Mouse (Mus musculus): Measurements from ENCODE around the gene Eif4e3. TPM values are rescaled to one million over a fixed set of nuclear protein-coding genes. Genes with fewer than 3 reads are reported as not detected.

Eif4e3 gene
- polyA plus RNA-seq, 1 experiment from 2014 or later, result 19.6 TPM

GRCm38 (mm10) chr6:99654343-99654742, 12.2 kb downstream of the Eif4e3 start:
- no peak for ATAC-seq (ENCODE audit: insufficient read depth, low FRiP score, low TSS enrichment)
- Histone ChIP-seq H3K9me3 (ENCODE audit: control insufficient read depth, low read length) (no peaks in the 10 kb centered on the region), H3K4me1 (ENCODE audit: control insufficient read depth, insufficient read depth, low read length) (peaks cover 4% of the 10 kb centered on the region; the same call in 1 of the 2 replicates), H3K36me3 (ENCODE audit: control insufficient read depth, insufficient read depth, low read length) (no peaks in the 10 kb centered on the region), H3K27me3 (ENCODE audit: control insufficient read depth, insufficient read depth, low read length) (no peaks in the 10 kb centered on the region), H3K9ac (ENCODE audit: low read length) (no peak overlapping the region), H3K27ac (ENCODE audit: low read depth, low read length) (no peak overlapping the region), H3K4me3 (ENCODE audit: low read depth, low read length) (no peak overlapping the region), H3K4me2 (ENCODE audit: low read depth) (no peak overlapping the region)
- 44% methylated on average over 5 of the region's 5 CpGs for WGBS
- DNase-seq (ENCODE audit: low spot score), result no peak

GRCm38 (mm10) chr6:99652341-99652740, 14.2 kb downstream of the Eif4e3 start:
- Histone ChIP-seq H3K27me3 (ENCODE audit: control insufficient read depth, insufficient read depth, low read length) (no peaks in the 10 kb centered on the region), H3K9me3 (ENCODE audit: control insufficient read depth, low read length) (no peaks in the 10 kb centered on the region), H3K4me2 (ENCODE audit: low read depth) (no peak overlapping the region), H3K36me3 (ENCODE audit: control insufficient read depth, insufficient read depth, low read length) (no peaks in the 10 kb centered on the region), H3K4me3 (ENCODE audit: low read depth, low read length) (no peak overlapping the region), H3K4me1 (ENCODE audit: control insufficient read depth, insufficient read depth, low read length) (peaks cover 2% of the 10 kb centered on the region; the same call in 1 of the 2 replicates), H3K27ac (ENCODE audit: low read depth, low read length) (no peak overlapping the region), H3K9ac (ENCODE audit: low read length) (no peak overlapping the region)
- ATAC-seq (ENCODE audit: insufficient read depth, low FRiP score, low TSS enrichment), result no peak
- no peak for DNase-seq (ENCODE audit: low spot score)
- WGBS, result 90% methylated on average over 2 of the region's 2 CpGs

GRCm38 (mm10) chr6:99649307-99649706, 17.3 kb downstream of the Eif4e3 start:
- 63% methylated on average over 2 of the region's 2 CpGs for WGBS
- no peak overlapping the region for H3K27ac ChIP-seq (ENCODE audit: low read depth, low read length)

GRCm38 (mm10) chr6:99646344-99646743, 20.2 kb downstream of the Eif4e3 start:
- H3K27ac ChIP-seq (ENCODE audit: low read depth, low read length), result no peak overlapping the region
- H3K4me3 ChIP-seq (ENCODE audit: low read depth, low read length), result no peak overlapping the region
- DNase-seq (ENCODE audit: low spot score) (no peak), ATAC-seq (ENCODE audit: insufficient read depth, low FRiP score, low TSS enrichment) (no peak)
- WGBS, result 63% methylated on average over 10 of the region's 10 CpGs
- H3K4me1 ChIP-seq (ENCODE audit: control insufficient read depth, insufficient read depth, low read length), result no peaks in the 10 kb centered on the region
- H3K9ac ChIP-seq (ENCODE audit: low read length), result no peak overlapping the region
- no peaks in the 10 kb centered on the region for H3K36me3 ChIP-seq (ENCODE audit: control insufficient read depth, insufficient read depth, low read length)
- H3K4me2 ChIP-seq (ENCODE audit: low read depth), result no peak overlapping the region
- H3K9me3 ChIP-seq (ENCODE audit: control insufficient read depth, low read length), result no peaks in the 10 kb centered on the region
- H3K27me3 ChIP-seq (ENCODE audit: control insufficient read depth, insufficient read depth, low read length), result no peaks in the 10 kb centered on the region

More at GRCm38 (mm10) chr6:99649307-99649706, 17.3 kb downstream of the Eif4e3 start:
- Histone ChIP-seq H3K9ac (ENCODE audit: low read length) (no peak overlapping the region), H3K9me3 (ENCODE audit: control insufficient read depth, low read length) (no peaks in the 10 kb centered on the region), H3K4me1 (ENCODE audit: control insufficient read depth, insufficient read depth, low read length) (peaks cover 2% of the 10 kb centered on the region; the same call in 1 of the 2 replicates), H3K4me3 (ENCODE audit: low read depth, low read length) (no peak overlapping the region), H3K36me3 (ENCODE audit: control insufficient read depth, insufficient read depth, low read length) (no peaks in the 10 kb centered on the region), H3K4me2 (ENCODE audit: low read depth) (no peak overlapping the region), H3K27me3 (ENCODE audit: control insufficient read depth, insufficient read depth, low read length) (no peaks in the 10 kb centered on the region)
- no peak for DNase-seq (ENCODE audit: low spot score)
- no peak for ATAC-seq (ENCODE audit: insufficient read depth, low FRiP score, low TSS enrichment)

GRCm38 (mm10) chr6:99644876-99645275, 21.7 kb downstream of the Eif4e3 start:
- Histone ChIP-seq H3K27ac (ENCODE audit: low read depth, low read length) (no peak overlapping the region), H3K4me1 (ENCODE audit: control insufficient read depth, insufficient read depth, low read length) (no peaks in the 10 kb centered on the region), H3K4me3 (ENCODE audit: low read depth, low read length) (no peak overlapping the region), H3K9ac (ENCODE audit: low read length) (no peak overlapping the region), H3K36me3 (ENCODE audit: control insufficient read depth, insufficient read depth, low read length) (no peaks in the 10 kb centered on the region), H3K4me2 (ENCODE audit: low read depth) (no peak overlapping the region), H3K9me3 (ENCODE audit: control insufficient read depth, low read length) (no peaks in the 10 kb centered on the region), H3K27me3 (ENCODE audit: control insufficient read depth, insufficient read depth, low read length) (no peaks in the 10 kb centered on the region)
- WGBS, result 84% methylated on average over 5 of the region's 5 CpGs
- DNase-seq (ENCODE audit: low spot score) (no peak), ATAC-seq (ENCODE audit: insufficient read depth, low FRiP score, low TSS enrichment) (no peak)

- DNase-seq (ENCODE audit: low spot score) (no peak), ATAC-seq (ENCODE audit: insufficient read depth, low FRiP score, low TSS enrichment) (no peak)
- no peak overlapping the region for H3K9ac ChIP-seq (ENCODE audit: low read length)
- no peaks in the 10 kb centered on the region for H3K9me3 ChIP-seq (ENCODE audit: control insufficient read depth, low read length)
- no peaks in the 10 kb centered on the region for H3K4me1 ChIP-seq (ENCODE audit: control insufficient read depth, insufficient read depth, low read length)
- no peaks in the 10 kb centered on the region; the same call in 1 of the 2 replicates for H3K36me3 ChIP-seq (ENCODE audit: control insufficient read depth, insufficient read depth, low read length)
- WGBS, result 81% methylated on average over 5 of the region's 5 CpGs
- H3K4me2 ChIP-seq (ENCODE audit: low read depth), result no peak overlapping the region
- H3K4me3 ChIP-seq (ENCODE audit: low read depth, low read length), result no peak overlapping the region
- H3K27ac ChIP-seq (ENCODE audit: low read depth, low read length), result no peak overlapping the region
- no peaks in the 10 kb centered on the region for H3K27me3 ChIP-seq (ENCODE audit: control insufficient read depth, insufficient read depth, low read length)
These were observed 22.2 kb downstream of the Eif4e3 start for GRCm38 (mm10) chr6:99644386-99644785.

- no peaks in the 10 kb centered on the region for H3K9me3 ChIP-seq (ENCODE audit: control insufficient read depth, low read length)
- DNase-seq (ENCODE audit: low spot score) (no peak), ATAC-seq (ENCODE audit: insufficient read depth, low FRiP score, low TSS enrichment) (no peak)
- H3K27ac ChIP-seq (ENCODE audit: low read depth, low read length), result no peak overlapping the region
- no peak overlapping the region for H3K4me3 ChIP-seq (ENCODE audit: low read depth, low read length)
- H3K9ac ChIP-seq (ENCODE audit: low read length), result no peak overlapping the region
- no peaks in the 10 kb centered on the region for H3K27me3 ChIP-seq (ENCODE audit: control insufficient read depth, insufficient read depth, low read length)
- no peaks in the 10 kb centered on the region for H3K4me1 ChIP-seq (ENCODE audit: control insufficient read depth, insufficient read depth, low read length)
- H3K4me2 ChIP-seq (ENCODE audit: low read depth), result no peak overlapping the region
- H3K36me3 ChIP-seq (ENCODE audit: control insufficient read depth, insufficient read depth, low read length), result no peaks in the 10 kb centered on the region; the same call in 1 of the 2 replicates
- 72% methylated on average over 10 of the region's 10 CpGs for WGBS
These were observed 23.0 kb downstream of the Eif4e3 start for GRCm38 (mm10) chr6:99643439-99644199.

GRCm38 (mm10) chr6:99637456-99637855, 29.1 kb downstream of the Eif4e3 start:
- H3K4me2 ChIP-seq (ENCODE audit: low read depth), result no peak overlapping the region
- no peak overlapping the region for H3K27ac ChIP-seq (ENCODE audit: low read depth, low read length)
- H3K27me3 ChIP-seq (ENCODE audit: control insufficient read depth, insufficient read depth, low read length), result no peaks in the 10 kb centered on the region
- ATAC-seq (ENCODE audit: insufficient read depth, low FRiP score, low TSS enrichment) (no peak), DNase-seq (ENCODE audit: low spot score) (no peak)
- no peaks in the 10 kb centered on the region for H3K9me3 ChIP-seq (ENCODE audit: control insufficient read depth, low read length)
- no peaks in the 10 kb centered on the region for H3K4me1 ChIP-seq (ENCODE audit: control insufficient read depth, insufficient read depth, low read length)
- H3K4me3 ChIP-seq (ENCODE audit: low read depth, low read length), result no peak overlapping the region
- H3K9ac ChIP-seq (ENCODE audit: low read length), result no peak overlapping the region
- WGBS, result 80% methylated on average over 4 of the region's 4 CpGs
- no peaks in the 10 kb centered on the region; the same call in 1 of the 2 replicates for H3K36me3 ChIP-seq (ENCODE audit: control insufficient read depth, insufficient read depth, low read length)

GRCm38 (mm10) chr6:99636801-99637200, 29.8 kb downstream of the Eif4e3 start:
- Histone ChIP-seq H3K27ac (ENCODE audit: low read depth, low read length) (no peak overlapping the region), H3K9me3 (ENCODE audit: control insufficient read depth, low read length) (no peaks in the 10 kb centered on the region), H3K36me3 (ENCODE audit: control insufficient read depth, insufficient read depth, low read length) (no peaks in the 10 kb centered on the region; the same call in 1 of the 2 replicates), H3K4me3 (ENCODE audit: low read depth, low read length) (no peak overlapping the region), H3K27me3 (ENCODE audit: control insufficient read depth, insufficient read depth, low read length) (no peaks in the 10 kb centered on the region), H3K9ac (ENCODE audit: low read length) (no peak overlapping the region), H3K4me2 (ENCODE audit: low read depth) (no peak overlapping the region), H3K4me1 (ENCODE audit: control insufficient read depth, insufficient read depth, low read length) (no peaks in the 10 kb centered on the region)
- no peak for ATAC-seq (ENCODE audit: insufficient read depth, low FRiP score, low TSS enrichment)
- WGBS, result 59% methylated on average over 8 of the region's 8 CpGs
- DNase-seq (ENCODE audit: low spot score), result no peak
